ENCODE assay signal across 26 mouse cellular contexts in genomic region chr6:100510676-100511075, GRCm38 (mm10).
DNase-seq lines count a peak whose midpoint lies in the region; ATAC-seq and TF ChIP-seq lines count a peak whose summit lies in the region.
"Had no signal": no experiment of that assay in that cellular context is flagged by ENCODE, and none has a peak within 500 bp of the region (broad histone marks: within the 10 kb centered on the region; RNA-seq: fewer than 3 reads in every experiment).

No protein-coding gene starts in this region.

- no peak for TF ChIP-seq CTCF in bone marrow macrophage, adult 2 months (IDR thresholded peaks at IDR 0.05; ENCODE audit: low read depth, low read length)
- no peak for TF ChIP-seq CTCF in intestine, postnatal 0 days (IDR thresholded peaks at IDR 0.05; ENCODE audit: low read depth)

- H3K9me3 ChIP-seq in intestine, postnatal 0 days (ENCODE audit: control insufficient read depth): no peaks in the 10 kb centered on the region
- H3K9me3 ChIP-seq: embryonic facial prominence, embryonic 13.5 days; hindbrain, embryonic 13.5 days; neural tube, embryonic 15.5 days had no signal

- no peak overlapping the region for H3K9ac ChIP-seq in intestine, postnatal 0 days (ENCODE audit: low read depth, low read length)
- H3K9ac ChIP-seq: embryonic facial prominence, embryonic 13.5 days; hindbrain, embryonic 13.5 days; neural tube, embryonic 15.5 days had no signal

- peaks cover 8% of the 10 kb centered on the region for H3K4me1 ChIP-seq in bone marrow macrophage, adult 2 months (ENCODE audit: control insufficient read depth, insufficient read depth, low read length)
- H3K4me1 ChIP-seq in intestine, postnatal 0 days (replicated peaks; ENCODE audit: control insufficient read depth, insufficient read depth, low read length): no peaks in the 10 kb centered on the region

- no peak for TF ChIP-seq POLR2A in bone marrow macrophage, adult 2 months (IDR thresholded peaks at IDR 0.05; ENCODE audit: borderline replicate concordance, low read depth, low read length)

- no peaks in the 10 kb centered on the region for H3K27me3 ChIP-seq in intestine, postnatal 0 days (replicated peaks; ENCODE audit: control insufficient read depth, insufficient read depth, low read length)
- H3K27me3 ChIP-seq: CH12.LX; embryonic facial prominence, embryonic 13.5 days had no signal

- 82% methylated on average over 4 of the region's 4 CpGs for WGBS in intestine, postnatal 0 days

- H3K27ac ChIP-seq in bone marrow macrophage, adult 2 months (ENCODE audit: insufficient read depth, low read depth, low read length): 0 out of 2 replicates have a peak overlapping the region, but pooled peaks have one; percentile 9
- H3K27ac ChIP-seq in intestine, postnatal 0 days (ENCODE audit: low read depth, low read length): no peak overlapping the region
- H3K27ac ChIP-seq: embryonic facial prominence, embryonic 13.5 days; hindbrain, embryonic 13.5 days; kidney, postnatal 0 days; macrophage; neural tube, embryonic 15.5 days; stomach, postnatal 0 days had no signal

- DNase-seq in adrenal gland, adult (ENCODE audit: inconsistent age in 2 of 2, low spot score in 1 of 2): peak; percentile 46 to 82
- DNase-seq in adrenal gland, postnatal 4 days (ENCODE audit: low spot score in 2 of 2): no peak
- DNase-seq in adipocyte (ENCODE audit: low spot score): peak; percentile 47
- DNase-seq in embryo, embryonic 10.5 days (ENCODE audit: low spot score): no peak
- DNase-seq in neural tube, embryonic 10.5 days (ENCODE audit: extremely low spot score, low spot score): no peak
- DNase-seq: cerebellum, adult 11-12 months; cerebellum, postnatal 10 days; heart, adult 18-20 months; heart, postnatal 36 days; kidney, adult 2 months; thymus, adult 2 months had no signal

- no peaks in the 10 kb centered on the region for H3K36me3 ChIP-seq in intestine, postnatal 0 days (ENCODE audit: control insufficient read depth, insufficient read depth)
- H3K36me3 ChIP-seq: embryonic facial prominence, embryonic 13.5 days; G1E; hindbrain, embryonic 13.5 days; neural tube, embryonic 15.5 days had no signal

- H3K4me2 ChIP-seq in intestine, postnatal 0 days (replicated peaks; ENCODE audit: low read depth): no peak overlapping the region
- H3K4me2 ChIP-seq: embryonic facial prominence, embryonic 13.5 days; hindbrain, embryonic 13.5 days; midbrain, embryonic 11.5 days; neural tube, embryonic 15.5 days had no signal

- peak; percentile 83 for ATAC-seq in megakaryocyte progenitor cell, adult 5-6 weeks (replicated peaks; ENCODE audit: poor library complexity)
- no peak for ATAC-seq in intestine, postnatal 0 days
- ATAC-seq: activated CD4-positive, CD25-positive, alpha-beta regulatory T cell, adult 4 months; forebrain, embryonic 14.5 days had no signal

- H3K4me3 ChIP-seq in bone marrow macrophage, adult 2 months (ENCODE audit: insufficient read depth, low read length): no peak overlapping the region
- H3K4me3 ChIP-seq in intestine, postnatal 0 days (ENCODE audit: low read depth, low read length): no peak overlapping the region
- H3K4me3 ChIP-seq: embryonic facial prominence, embryonic 13.5 days; erythroblast, embryonic 14.5 days; hindbrain, embryonic 13.5 days; neural tube, embryonic 15.5 days had no signal

Comparison
In these comparisons a context has a peak if more than half of its experiments do, and no peak if none do; other contexts are left out.
1. DNase-seq: peak in adrenal gland, adult (2 of 2) and adipocyte (single experiment); none in adrenal gland, postnatal 4 days (0 of 2), embryo, embryonic 10.5 days (single experiment) and neural tube, embryonic 10.5 days (single experiment).